Mouse (Mus musculus) liver, postnatal 0 days (tissue): ENCODE data around the gene Grhl3.

Experiments
- CTCF ChIP-seq: sonication (generic); IDR thresholded peaks from 2 replicates; pipeline ENCODE4 v1.5.1; 2016; ENCODE audit warnings: antibody characterized with exemption, low read depth
- EP300 ChIP-seq: IDR thresholded peaks from 2 replicates; pipeline ENCODE4 v1.6.1; 2016; ENCODE audit warnings: antibody characterized with exemption, low read depth, mild to moderate bottlenecking

- TF ChIP-seq CTCF (no peak), EP300 (no peak)
These were observed 43.6 kb upstream of the Grhl3 start for GRCm38 (mm10) chr4:135617038-135617437.
